35 mouse cellular contexts compared by ENCODE assay signal in genomic region chr12:59188086-59188682, GRCm38 (mm10). TPM values are rescaled to one million over a fixed set of nuclear protein-coding genes. Genes with fewer than 3 reads are reported as not detected.
DNase-seq lines count a peak whose midpoint lies in the region; ATAC-seq and TF ChIP-seq lines count a peak whose summit lies in the region.
"Had no signal": no experiment of that assay in that cellular context is flagged by ENCODE, and none has a peak within 500 bp of the region (broad histone marks: within the 10 kb centered on the region; RNA-seq: fewer than 3 reads in every experiment).

No protein-coding gene starts in this region.

- no peak overlapping the region for H3K4me2 ChIP-seq in lung, postnatal 0 days (replicated peaks; ENCODE audit: low read depth, low read length)
- H3K4me2 ChIP-seq in hindbrain, embryonic 13.5 days: no peak overlapping the region
- H3K4me2 ChIP-seq: embryonic facial prominence, embryonic 13.5 days; forebrain, embryonic 15.5 days; limb, embryonic 15.5 days; lung, embryonic 14.5 days; midbrain, embryonic 15.5 days; neural tube, embryonic 12.5 days; stomach, embryonic 15.5 days had no signal

- no peaks in the 10 kb centered on the region for H3K4me1 ChIP-seq in cerebellum, adult 2 months (ENCODE audit: control insufficient read depth, insufficient read depth, low read length)
- H3K4me1 ChIP-seq in lung, postnatal 0 days (ENCODE audit: insufficient read depth, low read depth, low read length): no peaks in the 10 kb centered on the region
- no peaks in the 10 kb centered on the region for H3K4me1 ChIP-seq in hindbrain, embryonic 13.5 days (replicated peaks)
- H3K4me1 ChIP-seq: embryonic facial prominence, embryonic 13.5 days; forebrain, embryonic 15.5 days; limb, embryonic 15.5 days; megakaryocyte, embryonic 14.5 days; midbrain, embryonic 15.5 days; neural tube, embryonic 12.5 days; stomach, embryonic 15.5 days had no signal

- no peak for TF ChIP-seq CTCF in cerebellum, adult 2 months (IDR thresholded peaks at IDR 0.05; ENCODE audit: borderline replicate concordance, insufficient read depth, low read depth, low read length)
- no peak for TF ChIP-seq CTCF in brain, embryonic 14.5 days (IDR thresholded peaks at IDR 0.05; ENCODE audit: borderline replicate concordance, extremely low read depth, insufficient read depth, insufficient read length)
- no peak for TF ChIP-seq CTCF in lung, postnatal 0 days (IDR thresholded peaks at IDR 0.05)

- peaks cover 38% of the 10 kb centered on the region; the same call in 1 of the 2 replicates for H3K36me3 ChIP-seq in lung, postnatal 0 days (ENCODE audit: insufficient read depth, low read length)
- H3K36me3 ChIP-seq in hindbrain, embryonic 13.5 days: peaks cover 64% of the 10 kb centered on the region

- H3K27ac ChIP-seq in cerebellum, adult 2 months (ENCODE audit: insufficient read depth, low read length): no peak overlapping the region
- no peak overlapping the region for H3K27ac ChIP-seq in lung, postnatal 0 days (ENCODE audit: low read length)
- H3K27ac ChIP-seq in hindbrain, embryonic 13.5 days: no peak overlapping the region
- H3K27ac ChIP-seq: embryonic facial prominence, embryonic 13.5 days; forebrain, embryonic 15.5 days; left cerebral cortex, adult 2 months; limb, embryonic 15.5 days; liver, embryonic 14.5 days; midbrain, embryonic 15.5 days; neural tube, embryonic 12.5 days; stomach, embryonic 15.5 days had no signal

- no peaks in the 10 kb centered on the region for H3K9me3 ChIP-seq in lung, postnatal 0 days (ENCODE audit: low read length)
- H3K9me3 ChIP-seq in hindbrain, embryonic 13.5 days: no peaks in the 10 kb centered on the region
- H3K9me3 ChIP-seq: embryonic facial prominence, embryonic 13.5 days; forebrain, embryonic 15.5 days; G1E; limb, embryonic 15.5 days; megakaryocyte, embryonic 14.5 days; midbrain, embryonic 15.5 days; neural tube, embryonic 12.5 days; stomach, embryonic 15.5 days had no signal

- TF ChIP-seq EP300 in lung, postnatal 0 days (IDR thresholded peaks at IDR 0.05): no peak

- H3K9ac ChIP-seq in lung, postnatal 0 days (replicated peaks; ENCODE audit: low read depth): no peak overlapping the region
- no peak overlapping the region for H3K9ac ChIP-seq in hindbrain, embryonic 13.5 days
- H3K9ac ChIP-seq: embryonic facial prominence, embryonic 13.5 days; forebrain, embryonic 15.5 days; limb, embryonic 15.5 days; liver, embryonic 14.5 days; lung, embryonic 14.5 days; midbrain, embryonic 15.5 days; neural tube, embryonic 12.5 days; stomach, embryonic 15.5 days had no signal

- H3K27me3 ChIP-seq in cerebellum, adult 2 months (ENCODE audit: control insufficient read depth, insufficient read depth, low read length): no peaks in the 10 kb centered on the region
- H3K27me3 ChIP-seq in lung, postnatal 0 days (replicated peaks; ENCODE audit: insufficient read depth, low read length): no peaks in the 10 kb centered on the region
- H3K27me3 ChIP-seq in hindbrain, embryonic 13.5 days: no peaks in the 10 kb centered on the region
- H3K27me3 ChIP-seq: CH12.LX; embryonic facial prominence, embryonic 13.5 days; forebrain, embryonic 15.5 days; limb, embryonic 15.5 days; megakaryocyte, embryonic 14.5 days; midbrain, embryonic 15.5 days; neural tube, embryonic 12.5 days; Patski; stomach, embryonic 15.5 days had no signal

- DNase-seq in cerebellum, postnatal 25 days: peak; percentile 15 to 27
- no peak for DNase-seq in cerebellum, adult 2 months
- peak; percentile 19 for DNase-seq in layer of hippocampus, adult 11-12 months (ENCODE audit: low spot score)
- DNase-seq in layer of hippocampus, postnatal 36 days: no peak
- DNase-seq in CD4-positive helper T cell, adult 2 months (ENCODE audit: low read depth, low spot score): peak; percentile 15
- DNase-seq in brain, embryonic 14.5 days (ENCODE audit: low read depth): peak; percentile 14
- DNase-seq in lung, postnatal 0 days (ENCODE audit: low spot score): no peak
- DNase-seq: adrenal gland, postnatal 10 days; cerebellum, adult 9-11 months; embryo, embryonic 11 days; gastrocnemius, postnatal 36 days; kidney, adult 9 months; kidney, postnatal 14 days; left cerebral cortex, postnatal 4 days; lung, embryonic 14.5 days; lung, postnatal 36 days; retina, postnatal 1 day; right cerebral cortex, postnatal 4 days; thymus, adult 18-20 months; thymus, postnatal 4 days had no signal

- H3K4me3 ChIP-seq in cerebellum, adult 2 months (replicated peaks; ENCODE audit: insufficient read depth, low read depth, low read length): no peak overlapping the region
- no peak overlapping the region for H3K4me3 ChIP-seq in lung, postnatal 0 days (ENCODE audit: low read depth, low read length)
- H3K4me3 ChIP-seq in hindbrain, embryonic 13.5 days: no peak overlapping the region
- H3K4me3 ChIP-seq: embryonic facial prominence, embryonic 13.5 days; forebrain, embryonic 15.5 days; left cerebral cortex, adult 2 months; limb, embryonic 15.5 days; megakaryocyte, embryonic 14.5 days; midbrain, embryonic 15.5 days; neural tube, embryonic 12.5 days; stomach, embryonic 15.5 days had no signal

- no peak for TF ChIP-seq POLR2A in cerebellum, adult 2 months (IDR thresholded peaks at IDR 0.05; ENCODE audit: borderline replicate concordance, insufficient read depth, low read length)
- no peak for TF ChIP-seq POLR2A in brain, embryonic 14.5 days (IDR thresholded peaks at IDR 0.05; ENCODE audit: borderline replicate concordance, extremely low read depth, insufficient read depth, insufficient read length, poor library complexity, severe bottlenecking)

- no peak for ATAC-seq in lung, postnatal 0 days
- no peak for ATAC-seq in hindbrain, embryonic 13.5 days (ENCODE audit: low FRiP score)
- ATAC-seq: forebrain, embryonic 15.5 days; hindbrain, embryonic 16.5 days; intestine, embryonic 16.5 days; midbrain, embryonic 15.5 days; Patski had no signal

- 56% methylated on average over 12 of the region's 12 CpGs for WGBS in cerebellum, adult 2 months
- whole genome bisulfite sequencing in lung, postnatal 0 days: 82% methylated on average over 12 of the region's 12 CpGs
- 92% methylated on average over 12 of the region's 12 CpGs for WGBS in hindbrain, embryonic 13.5 days

RNA-seq across cellular contexts. Expression of gene Fbxo33, which starts 31.3 kb away (rescaled TPM):
- polyA plus RNA-seq in cerebellum, adult 2 months (2012; rRNA removed): 45.2 and 45.5 TPM in 2 replicates
- 10 to 100 TPM; 52.5 to 56.3 TPM for total RNA-seq in layer of hippocampus, postnatal 36 days (2021)
- 15.2 and 15.3 TPM in 2 replicates for polyA plus RNA-seq in brain, embryonic 14.5 days (2012; rRNA removed)
- polyA plus RNA-seq in lung, postnatal 0 days (2015; fragmentation: Nextera tagmentation; extraction: Ambion mirVana): 10.3 and 11.7 TPM in 2 replicates
- polyA plus RNA-seq in hindbrain, embryonic 13.5 days (2015; fragmentation: Nextera tagmentation; extraction: Ambion mirVana): 6.8 and 7.2 TPM in 2 replicates

Comparison
In these comparisons a context has a peak if more than half of its experiments do, and no peak if none do; other contexts are left out.
1. DNase-seq: peak in cerebellum, postnatal 25 days (2 of 2), layer of hippocampus, adult 11-12 months (single experiment), CD4-positive helper T cell, adult 2 months (single experiment) and brain, embryonic 14.5 days (single experiment); none in cerebellum, adult 2 months (0 of 2), layer of hippocampus, postnatal 36 days (0 of 2) and lung, postnatal 0 days (single experiment).